Comparison of ENCODE assay signal across 25 mouse cellular contexts in genomic region chr2:170673683-170674082, GRCm38 (mm10). TPM values are rescaled to one million over a fixed set of nuclear protein-coding genes. Genes with fewer than 3 reads are reported as not detected.
"Had no signal": no experiment of that assay in that cellular context is flagged by ENCODE, and none has a peak within 500 bp of the region (broad histone marks: within the 10 kb centered on the region; RNA-seq: fewer than 3 reads in every experiment).

No protein-coding gene starts in this region.

- H3K9me3 ChIP-seq: limb, embryonic 10.5 days; lung, embryonic 15.5 days; stomach, embryonic 15.5 days had no signal

- ATAC-seq: liver, embryonic 12.5 days; midbrain, embryonic 16.5 days had no signal

- H3K27me3 ChIP-seq: limb, embryonic 13.5 days; liver, embryonic 12.5 days; liver, embryonic 15.5 days; lung, embryonic 15.5 days; midbrain, embryonic 12.5 days; neural tube, embryonic 13.5 days; stomach, embryonic 15.5 days had no signal

- H3K4me2 ChIP-seq: limb, embryonic 13.5 days; liver, embryonic 12.5 days; liver, embryonic 15.5 days; lung, embryonic 15.5 days; midbrain, embryonic 12.5 days; neural tube, embryonic 13.5 days; stomach, embryonic 15.5 days had no signal

- H3K4me3 ChIP-seq: limb, embryonic 10.5 days; limb, embryonic 13.5 days; liver, embryonic 12.5 days; liver, embryonic 15.5 days; lung, embryonic 15.5 days; midbrain, embryonic 12.5 days; myocyte; neural tube, embryonic 13.5 days; stomach, embryonic 15.5 days had no signal

- H3K4me1 ChIP-seq: limb, embryonic 10.5 days; limb, embryonic 13.5 days; liver, embryonic 12.5 days; liver, embryonic 15.5 days; lung, embryonic 15.5 days; midbrain, embryonic 12.5 days; stomach, embryonic 15.5 days had no signal

- DNase-seq: kidney, adult 18-20 months; kidney, adult 9 months; kidney, postnatal 14 days; kidney, postnatal 4 days; liver; lung, adult 18-20 months; lung, postnatal 10 days; retina, postnatal 1 day; right cerebral cortex, postnatal 25 days; spleen, adult 18-20 months; thymus, postnatal 25 days had no signal

- H3K27ac ChIP-seq: limb, embryonic 10.5 days; limb, embryonic 13.5 days; liver, embryonic 12.5 days; liver, embryonic 15.5 days; lung, embryonic 15.5 days; macrophage; midbrain, embryonic 12.5 days; neural tube, embryonic 13.5 days; stomach, embryonic 15.5 days had no signal

- H3K36me3 ChIP-seq: limb, embryonic 10.5 days; limb, embryonic 13.5 days; liver, embryonic 12.5 days; liver, embryonic 15.5 days; lung, embryonic 15.5 days; midbrain, embryonic 12.5 days; neural tube, embryonic 13.5 days; stomach, embryonic 15.5 days had no signal

- H3K9ac ChIP-seq: limb, embryonic 13.5 days; liver, embryonic 12.5 days; liver, embryonic 15.5 days; lung, embryonic 15.5 days; midbrain, embryonic 12.5 days; neural tube, embryonic 13.5 days; stomach, embryonic 15.5 days had no signal

RNA-seq across cellular contexts. Expression of gene Dok5, which starts 57.9 kb away (rescaled TPM):
- total RNA-seq: megakaryocyte, adult 5-6 weeks; monocyte, adult 5-6 weeks; neutrophil, adult 5-6 weeks had no signal
- polyA plus RNA-seq: macrophage had no signal
